Mouse (Mus musculus) small intestine, adult 2 months (tissue): ENCODE measurements around the gene Kctd3. TPM values are rescaled to one million over a fixed set of nuclear protein-coding genes. Genes with fewer than 3 reads are reported as not detected.

Source experiments
- H3K27ac ChIP-seq: fragments of 200-500 bp; 2 replicates; pipeline ENCODE4 v1.5.1; 2012; ENCODE audit warnings: low read depth, low read length, control low read depth, inconsistent platforms; ENCODE audit not compliant: insufficient read depth
- H3K27me3 ChIP-seq: fragments of 200-500 bp; 2 replicates; pipeline ENCODE4 v1.6.1; 2012; ENCODE audit warnings: mild to moderate bottlenecking, moderate library complexity, low read length, inconsistent platforms; ENCODE audit not compliant: control insufficient read depth, insufficient read depth
- H3K36me3 ChIP-seq: fragments of 200-500 bp; 2 replicates; pipeline ENCODE4 v1.6.1; 2012; ENCODE audit warnings: mild to moderate bottlenecking, low read length, control low read depth, inconsistent platforms; ENCODE audit not compliant: control insufficient read depth, insufficient read depth
- H3K4me1 ChIP-seq: fragments of 200-500 bp; 2 replicates; pipeline ENCODE4 v1.6.1; 2012; ENCODE audit warnings: low read length, inconsistent platforms, mixed read lengths; ENCODE audit not compliant: control insufficient read depth, insufficient read depth, insufficient read length
- H3K4me3 ChIP-seq: fragments of 200-500 bp; 2 replicates; pipeline ENCODE4 v1.5.1; 2012; ENCODE audit warnings: low read depth, mild to moderate bottlenecking, control low read depth, inconsistent platforms, low read length, moderate library complexity
- CTCF ChIP-seq: fragments of 200-500 bp; IDR thresholded peaks from 2 replicates; pipeline ENCODE4 v1.5.1; 2012; ENCODE audit warnings: low read depth, mild to moderate bottlenecking, control low read depth, inconsistent platforms, low read length, moderate library complexity, mixed read lengths; ENCODE audit not compliant: insufficient replicate concordance, insufficient read length; ENCODE audit errors: extremely low read depth
- POLR2A ChIP-seq: fragments of 200-500 bp; IDR thresholded peaks from 2 replicates; pipeline ENCODE4 v1.6.1; 2012; ENCODE audit warnings: low read depth, mild to moderate bottlenecking, control low read depth, inconsistent platforms, low read length, moderate library complexity
- WGBS: fragments of 180-500 bp; shearing (Covaris S2); methylation state at CpG from one replicate; pipeline ENCODE4 v1.1.7; 2018; 5-methylcytosine and 5-hydroxymethylcytosine counted together
- polyA plus RNA-seq: library from polyadenylated mRNA; depleted of rRNA; stranded (reverse); fragments of >200 nt; gene quantifications from 2 replicates; pipeline ENCODE4 v1.2.3, GENCODE M21; 2012

The Kctd3 gene
- polyA plus RNA-seq, 1 experiment: 30.6 TPM

DNA sequence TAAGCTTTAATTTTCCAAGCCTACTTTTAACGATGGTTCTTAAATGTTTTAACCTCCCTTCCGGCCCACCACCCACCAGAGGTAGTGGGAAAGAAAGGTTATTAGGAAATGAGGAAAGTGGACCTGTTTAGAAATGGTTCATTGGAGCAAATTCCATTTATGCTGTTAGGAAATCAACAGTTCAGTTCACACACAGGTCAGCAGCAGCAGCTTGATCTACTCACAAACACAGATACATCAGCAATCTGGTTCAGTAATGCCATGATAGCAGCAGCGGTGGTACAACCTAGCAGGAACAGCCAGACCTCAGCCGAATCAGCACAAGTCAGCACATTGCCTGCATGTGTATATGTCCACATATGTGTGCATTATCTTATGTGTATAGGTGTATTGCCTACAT, 3.0 kb upstream of the Kctd3 start:
- no peak for TF ChIP-seq CTCF
- H3K27me3 ChIP-seq: peaks cover 5% of the 10 kb centered on the region; the same call in 1 of the 2 replicates
- 84% methylated on average over 4 of the region's 4 CpGs for WGBS

DNA sequence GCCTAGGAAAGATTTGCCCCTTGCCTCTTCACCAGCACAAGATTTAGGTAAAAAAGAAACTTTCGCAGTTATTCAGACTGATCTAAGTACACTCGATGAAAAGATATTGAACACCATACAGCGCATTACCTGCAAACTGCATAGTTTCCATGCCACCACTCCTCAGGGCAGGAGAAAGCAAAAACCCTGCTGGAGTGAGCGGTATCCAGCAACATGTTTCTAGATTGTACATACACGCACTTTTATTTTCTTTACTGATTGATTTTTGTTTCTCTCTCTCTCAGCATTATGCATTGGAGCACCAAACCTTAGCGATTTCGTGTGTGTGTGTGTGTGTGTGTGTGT, 311 bp upstream of the Kctd3 start:
- WGBS: 32% methylated on average over 7 of the region's 7 CpGs
- TF ChIP-seq CTCF (no peak), POLR2A (no peak)

More for the DNA sequence above, 3.0 kb upstream of the Kctd3 start:
- H3K4me1 ChIP-seq: peaks cover 9% of the 10 kb centered on the region; the same call in 1 of the 2 replicates
- H3K4me3 ChIP-seq: no peak overlapping the region
- H3K27ac ChIP-seq: no peak overlapping the region
- no peaks in the 10 kb centered on the region for H3K36me3 ChIP-seq

DNA sequence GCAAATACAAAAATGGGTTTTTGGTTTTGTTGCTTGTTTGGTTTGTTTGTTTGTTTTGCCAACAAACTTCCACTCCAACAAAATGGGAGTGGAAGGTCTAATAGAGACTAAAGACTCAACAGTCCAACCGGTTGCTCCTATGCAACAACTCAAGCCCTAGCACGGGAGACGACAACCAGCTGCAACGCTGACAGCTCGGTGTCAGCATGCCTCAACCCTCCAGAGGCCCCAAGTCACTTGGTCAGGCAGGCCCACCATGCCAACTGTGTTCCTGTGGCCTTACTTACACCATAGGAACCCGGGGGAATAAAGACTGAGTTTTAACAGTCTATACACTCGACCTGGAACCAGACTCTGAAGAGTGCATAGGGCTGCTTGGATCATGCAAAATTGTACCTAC, 815 bp downstream of the Kctd3 start:
- Histone ChIP-seq H3K36me3 (no peaks in the 10 kb centered on the region), H3K4me3 (peak overlapping the region; percentile 94), H3K27me3 (no peaks in the 10 kb centered on the region), H3K27ac (no peak overlapping the region), H3K4me1 (peaks cover 2% of the 10 kb centered on the region; the same call in 1 of the 2 replicates)
- 2% methylated on average over 7 of the region's 7 CpGs for WGBS
- TF ChIP-seq POLR2A (no peak), CTCF (no peak)

More for the DNA sequence above, 311 bp upstream of the Kctd3 start:
- Histone ChIP-seq H3K4me3 (peak overlapping the region; percentile 94), H3K36me3 (no peaks in the 10 kb centered on the region), H3K27me3 (no peaks in the 10 kb centered on the region), H3K4me1 (peaks cover 7% of the 10 kb centered on the region; the same call in 1 of the 2 replicates), H3K27ac (no peak overlapping the region)

DNA sequence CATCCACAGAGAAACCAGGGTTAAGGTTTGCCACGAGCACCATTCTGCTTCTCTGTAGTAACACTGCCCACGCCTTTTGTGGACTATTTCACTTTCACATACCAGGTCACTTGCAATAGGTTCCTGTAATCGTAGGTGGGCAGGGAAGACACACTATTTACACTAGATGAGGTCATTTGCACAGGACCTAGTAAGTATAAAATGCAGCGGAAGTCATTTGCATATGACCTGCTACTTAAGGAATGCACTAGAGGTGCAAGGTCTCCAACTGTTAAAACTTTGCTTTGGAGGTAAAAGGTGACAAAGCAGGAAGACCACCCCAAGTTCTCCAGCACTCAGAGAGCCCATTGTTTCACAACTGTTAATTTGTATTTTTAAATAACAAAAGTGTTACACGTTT, 1.4 kb downstream of the Kctd3 start:
- TF ChIP-seq POLR2A (no peak), CTCF (no peak)
- no peaks in the 10 kb centered on the region for H3K27me3 ChIP-seq
- H3K36me3 ChIP-seq: no peaks in the 10 kb centered on the region
- H3K4me3 ChIP-seq: no peak overlapping the region
- H3K4me1 ChIP-seq: peaks cover 2% of the 10 kb centered on the region; the same call in 1 of the 2 replicates
- no peak overlapping the region for H3K27ac ChIP-seq
- WGBS: 16% methylated on average over 5 of the region's 5 CpGs

DNA sequence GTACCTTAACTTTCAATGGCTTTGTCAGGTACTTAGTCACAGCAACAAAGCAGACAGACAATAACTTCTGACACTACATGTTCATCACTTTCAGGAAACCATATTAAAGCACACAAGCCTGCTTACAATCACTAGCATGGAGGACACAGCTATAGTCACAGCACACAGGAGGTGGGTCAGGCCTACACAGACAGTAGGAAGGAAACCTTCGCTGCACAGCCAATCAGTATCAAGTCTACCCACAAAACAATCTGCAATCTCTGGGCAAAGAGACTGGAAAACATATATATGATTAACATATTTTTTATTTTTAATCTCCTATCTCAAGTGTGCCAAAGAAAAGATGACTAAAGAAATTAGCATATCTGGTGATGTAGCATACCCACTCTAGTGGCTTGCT, 2.9 kb downstream of the Kctd3 start:
- TF ChIP-seq CTCF (no peak), POLR2A (no peak)
- H3K36me3 ChIP-seq: peaks cover 7% of the 10 kb centered on the region; the same call in 1 of the 2 replicates
- H3K27me3 ChIP-seq: no peaks in the 10 kb centered on the region
- H3K4me3 ChIP-seq: no peak overlapping the region
- 92% methylated on average over 1 of the region's 1 CpGs for WGBS
- peaks cover 2% of the 10 kb centered on the region; the same call in 1 of the 2 replicates for H3K4me1 ChIP-seq
- no peak overlapping the region for H3K27ac ChIP-seq

DNA sequence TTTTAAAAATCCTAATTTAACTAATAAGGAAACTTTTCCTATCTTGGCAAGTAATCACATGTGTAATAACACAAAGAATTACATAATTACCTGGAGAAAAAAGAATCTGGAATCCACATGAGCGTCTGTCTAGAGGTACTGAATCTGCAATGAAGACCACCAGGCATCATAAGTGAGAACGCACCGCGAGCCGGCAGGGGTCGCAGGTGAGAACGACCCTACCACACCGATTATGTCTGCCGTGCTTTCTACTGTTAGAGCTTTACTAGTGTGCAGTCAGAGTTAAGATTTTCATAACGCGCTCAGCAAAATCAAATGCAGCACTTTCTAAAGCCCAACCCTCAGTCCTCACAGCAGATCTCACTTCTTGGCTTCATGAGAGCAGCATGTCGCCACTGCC, 5.8 kb downstream of the Kctd3 start:
- WGBS: 94% methylated on average over 12 of the region's 12 CpGs
- TF ChIP-seq POLR2A: no peak
- TF ChIP-seq CTCF: no peak
- no peak overlapping the region for H3K4me3 ChIP-seq
- peaks cover 30% of the 10 kb centered on the region for H3K36me3 ChIP-seq
- H3K27me3 ChIP-seq: no peaks in the 10 kb centered on the region
- H3K4me1 ChIP-seq: peaks cover 1% of the 10 kb centered on the region; the same call in 1 of the 2 replicates
- no peak overlapping the region for H3K27ac ChIP-seq

DNA sequence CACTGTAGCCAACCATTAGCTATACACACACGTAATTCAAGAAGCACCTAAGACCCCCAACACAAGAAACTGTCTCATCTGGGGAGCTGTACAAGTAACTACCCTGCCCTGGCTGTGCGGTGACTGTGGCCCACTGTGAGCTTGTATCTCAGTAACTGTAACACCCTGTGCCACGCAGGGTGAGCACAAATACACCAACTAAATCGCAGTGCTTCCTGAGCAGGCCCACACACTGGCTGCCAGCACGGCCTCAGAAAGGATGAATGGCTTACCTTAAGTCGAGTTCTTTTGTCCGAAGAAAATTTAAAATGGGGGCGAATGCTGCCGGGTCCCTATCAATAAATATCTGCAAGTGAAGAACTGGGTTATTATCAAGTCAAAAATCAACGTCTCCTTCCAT, 7.7 kb downstream of the Kctd3 start:
- no peak overlapping the region for H3K4me3 ChIP-seq
- 90% methylated on average over 10 of the region's 10 CpGs for WGBS
- peaks cover 44% of the 10 kb centered on the region for H3K36me3 ChIP-seq
- H3K27me3 ChIP-seq: no peaks in the 10 kb centered on the region
- TF ChIP-seq POLR2A: no peak
- no peaks in the 10 kb centered on the region for H3K4me1 ChIP-seq
- no peak overlapping the region for H3K27ac ChIP-seq

DNA sequence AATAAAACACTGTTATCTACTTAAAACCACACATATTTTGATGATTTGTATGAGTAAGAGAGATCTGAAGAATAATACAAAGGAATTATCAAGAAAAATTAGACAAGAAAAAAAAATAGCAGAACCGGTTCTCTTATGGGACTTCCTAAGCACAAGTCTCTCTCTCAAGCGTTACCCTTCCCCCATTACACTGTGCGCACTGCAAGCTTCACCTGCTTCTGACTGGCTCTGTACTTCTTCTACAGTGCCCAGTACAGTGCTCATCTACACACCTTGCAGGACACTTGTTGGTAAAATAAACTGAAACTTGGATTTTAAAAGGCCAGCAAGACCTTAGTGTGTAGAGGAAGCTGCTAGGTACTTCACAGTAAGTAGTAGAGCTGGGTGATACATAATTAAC, 9.7 kb downstream of the Kctd3 start:
- Histone ChIP-seq H3K27ac (no peak overlapping the region), H3K36me3 (peaks cover 53% of the 10 kb centered on the region), H3K4me3 (no peak overlapping the region), H3K27me3 (no peaks in the 10 kb centered on the region), H3K4me1 (no peaks in the 10 kb centered on the region)
- no peak for TF ChIP-seq CTCF
- no peak for TF ChIP-seq POLR2A
- WGBS: 92% methylated on average over 3 of the region's 3 CpGs
